Mouse (Mus musculus): ENCODE results near the gene Rcc1l. TPM values are rescaled to one million over a fixed set of nuclear protein-coding genes. Genes with fewer than 3 reads are reported as not detected.
A peak's percentile ranks its signal among the peaks of the same experiment; 100 is the strongest.

Gene Rcc1l
- total RNA-seq (2021) (10 to 100 TPM; 30.2 to 33.7 TPM), polyA plus RNA-seq (2012; rRNA removed) (19.8 and 23.5 TPM in 2 replicates)
- long read RNA-seq, transcript Rcc1l-201 (11 exons, 2,321 nt): major isoform, 50 of 73 reads
- long read RNA-seq, partial matches to known transcripts: 4 of 73 reads
- long read RNA-seq, other reads (novel, unspliced or antisense): 19 of 73 reads

- H3K36me3 ChIP-seq (ENCODE audit: control insufficient read depth, insufficient read depth, low read length): no peaks in the 10 kb centered on the region
- DNase-seq: peak; percentile 86 to 87
- H3K27me3 ChIP-seq (ENCODE audit: control insufficient read depth, insufficient read depth, low read length): no peaks in the 10 kb centered on the region
- peak within 1 kb of the TSS; percentile 98 for H3K4me3 ChIP-seq
- no peaks in the 10 kb centered on the region; the same call in 1 of the 2 replicates for H3K79me2 ChIP-seq (replicated peaks; ENCODE audit: control insufficient read depth, insufficient read depth, low read length)
- peaks cover 3% of the 10 kb centered on the region; the same call in 1 of the 2 replicates for H3K4me1 ChIP-seq (ENCODE audit: control insufficient read depth, insufficient read depth, low read length)
- intact Hi-C loops (cut with DNase I): loop anchor here (5.0 kb wide), 1 partner anchor 79 kb away; the partner anchor contains the start of gene Castor2
- TF ChIP-seq CTCF (IDR thresholded peaks at IDR 0.05) (no peak), EP300 (IDR thresholded peaks at IDR 0.05; ENCODE audit: insufficient read depth, low read depth, low read length) (peak; percentile 66; the same call in 1 of the 2 replicates), POLR2A (IDR thresholded peaks at IDR 0.05; ENCODE audit: insufficient read depth, low read depth, low read length) (peak; percentile 50; the same call in 1 of the 2 replicates)
- WGBS: under 1% methylated on average over 71 of the region's 72 CpGs
- peak within 1 kb of the TSS; percentile 77 for H3K9ac ChIP-seq (ENCODE audit: low read depth, low read length)
- peak within 1 kb of the TSS; percentile 69 for H3K27ac ChIP-seq
Observed at GRCm38 (mm10) chr5:134176169-134176881, at the start of gene Rcc1l. Rcc1l (minus strand) TSS chr5:134176774.

GRCm38 (mm10) chr5:134225110-134225901, 48.7 kb upstream of the Rcc1l start:
- no peak for TF ChIP-seq EP300 (IDR thresholded peaks at IDR 0.05; ENCODE audit: insufficient read depth, low read depth, low read length)
- Histone ChIP-seq H3K27me3 (ENCODE audit: control insufficient read depth, insufficient read depth, low read length) (no peaks in the 10 kb centered on the region; the same call in 1 of the 2 replicates), H3K9ac (ENCODE audit: low read depth, low read length) (no peak overlapping the region), H3K36me3 (ENCODE audit: control insufficient read depth, insufficient read depth, low read length) (no peaks in the 10 kb centered on the region), H3K4me3 (no peak overlapping the region), H3K79me2 (replicated peaks; ENCODE audit: control insufficient read depth, insufficient read depth, low read length) (no peaks in the 10 kb centered on the region), H3K27ac (no peak overlapping the region), H3K4me1 (ENCODE audit: control insufficient read depth, insufficient read depth, low read length) (no peaks in the 10 kb centered on the region)
- 64% methylated on average over 30 of the region's 30 CpGs for WGBS
- intact Hi-C loops (cut with DNase I): no loop called here
- DNase-seq: no peak

DNA sequence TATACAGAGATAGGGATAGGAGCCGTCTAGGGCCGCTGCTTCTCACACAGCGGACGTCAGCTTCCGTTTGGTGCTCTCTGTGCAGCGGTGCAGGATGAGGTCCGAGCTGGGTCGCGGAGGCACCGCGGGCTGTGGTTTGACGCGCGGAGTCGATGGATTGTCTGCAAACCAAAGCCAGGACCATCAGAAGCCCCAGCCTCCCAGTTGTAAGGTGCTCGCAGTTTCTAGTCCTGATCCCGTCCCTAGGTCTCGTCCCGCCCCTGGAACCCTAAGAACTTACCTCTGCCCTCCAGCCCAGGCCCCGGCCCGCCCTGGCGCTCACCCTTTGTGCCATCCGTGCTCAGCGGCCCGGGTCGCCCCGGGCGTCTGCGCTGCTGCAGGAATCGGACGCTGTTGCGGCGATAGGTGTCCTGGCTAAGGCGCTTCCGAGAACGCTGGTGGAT, 45.2 kb upstream of the Rcc1l start:
- no peaks in the 10 kb centered on the region; the same call in 1 of the 2 replicates for H3K27me3 ChIP-seq (ENCODE audit: control insufficient read depth, insufficient read depth, low read length)
- DNase-seq: no peak
- H3K36me3 ChIP-seq (ENCODE audit: control insufficient read depth, insufficient read depth, low read length): no peaks in the 10 kb centered on the region
- no peak overlapping the region for H3K9ac ChIP-seq (ENCODE audit: low read depth, low read length)
- no peaks in the 10 kb centered on the region for H3K4me1 ChIP-seq (ENCODE audit: control insufficient read depth, insufficient read depth, low read length)
- WGBS: 6% methylated on average over 36 of the region's 36 CpGs
- no peak for TF ChIP-seq EP300 (IDR thresholded peaks at IDR 0.05; ENCODE audit: insufficient read depth, low read depth, low read length)
- TF ChIP-seq CTCF (IDR thresholded peaks at IDR 0.05): no peak
- no peak for TF ChIP-seq POLR2A (IDR thresholded peaks at IDR 0.05; ENCODE audit: insufficient read depth, low read depth, low read length)
- no peak overlapping the region for H3K4me3 ChIP-seq
- H3K79me2 ChIP-seq (replicated peaks; ENCODE audit: control insufficient read depth, insufficient read depth, low read length): no peaks in the 10 kb centered on the region
- no peak overlapping the region for H3K27ac ChIP-seq
- intact Hi-C loops (cut with DNase I): no loop called here

DNA sequence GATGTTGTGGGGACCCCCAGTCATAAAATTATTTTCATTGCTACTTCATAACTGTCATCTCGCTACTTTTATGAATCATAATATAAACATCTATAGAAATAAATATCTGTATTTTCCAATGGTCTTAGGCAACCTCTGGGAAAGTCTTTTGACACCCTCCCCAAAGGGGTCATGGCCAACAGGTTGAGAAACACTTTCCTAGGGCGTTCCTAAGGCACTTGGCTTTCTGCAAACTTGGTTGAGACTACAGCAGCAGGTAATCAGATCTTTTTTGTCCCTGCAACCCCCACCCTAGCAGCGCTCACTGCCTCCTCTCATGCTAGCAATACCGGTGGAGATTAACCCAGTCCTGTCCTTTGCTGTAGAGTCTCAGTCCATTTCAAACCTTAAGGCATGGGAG, 44.7 kb upstream of the Rcc1l start:
- no peak overlapping the region for H3K4me3 ChIP-seq

GRCm38 (mm10) chr5:134217900-134218299, 41.3 kb upstream of the Rcc1l start:
- no peaks in the 10 kb centered on the region for H3K4me1 ChIP-seq (ENCODE audit: control insufficient read depth, insufficient read depth, low read length)
- H3K27me3 ChIP-seq (ENCODE audit: control insufficient read depth, insufficient read depth, low read length): no peaks in the 10 kb centered on the region; the same call in 1 of the 2 replicates
- no peak for DNase-seq
- no peaks in the 10 kb centered on the region for H3K79me2 ChIP-seq (replicated peaks; ENCODE audit: control insufficient read depth, insufficient read depth, low read length)
- no peak overlapping the region for H3K27ac ChIP-seq
- intact Hi-C loops (cut with DNase I): no loop called here
- H3K9ac ChIP-seq (ENCODE audit: low read depth, low read length): no peak overlapping the region
- H3K4me3 ChIP-seq: no peak overlapping the region
- no peak for TF ChIP-seq EP300 (IDR thresholded peaks at IDR 0.05; ENCODE audit: insufficient read depth, low read depth, low read length)
- WGBS: 89% methylated on average over 7 of the region's 7 CpGs
- H3K36me3 ChIP-seq (ENCODE audit: control insufficient read depth, insufficient read depth, low read length): no peaks in the 10 kb centered on the region

More for the DNA sequence above, 44.7 kb upstream of the Rcc1l start:
- Histone ChIP-seq H3K27me3 (ENCODE audit: control insufficient read depth, insufficient read depth, low read length) (no peaks in the 10 kb centered on the region; the same call in 1 of the 2 replicates), H3K27ac (no peak overlapping the region), H3K9ac (ENCODE audit: low read depth, low read length) (no peak overlapping the region), H3K4me1 (ENCODE audit: control insufficient read depth, insufficient read depth, low read length) (no peaks in the 10 kb centered on the region), H3K36me3 (ENCODE audit: control insufficient read depth, insufficient read depth, low read length) (no peaks in the 10 kb centered on the region), H3K79me2 (replicated peaks; ENCODE audit: control insufficient read depth, insufficient read depth, low read length) (no peaks in the 10 kb centered on the region)
- TF ChIP-seq POLR2A (IDR thresholded peaks at IDR 0.05; ENCODE audit: insufficient read depth, low read depth, low read length) (no peak), CTCF (IDR thresholded peaks at IDR 0.05) (no peak), EP300 (IDR thresholded peaks at IDR 0.05; ENCODE audit: insufficient read depth, low read depth, low read length) (no peak)
- intact Hi-C loops (cut with DNase I): no loop called here
- WGBS: 62% methylated on average over 4 of the region's 4 CpGs
- no peak for DNase-seq

Data from heart, adult 2 months (tissue).